ENCODE assay signal across 9 mouse cellular contexts in genomic region chr1:150933616-150934015, GRCm38 (mm10). TPM values are rescaled to one million over a fixed set of nuclear protein-coding genes. Genes with fewer than 3 reads are reported as not detected.
DNase-seq lines count a peak whose midpoint lies in the region; ATAC-seq lines count a peak whose summit lies in the region.
"Had no signal": no experiment of that assay in that cellular context is flagged by ENCODE, and none has a peak within 500 bp of the region (broad histone marks: within the 10 kb centered on the region; RNA-seq: fewer than 3 reads in every experiment).

No protein-coding gene starts in this region.

- 32% methylated on average over 9 of the region's 9 CpGs for WGBS in heart, embryonic 16.5 days
- WGBS in stomach, embryonic 16.5 days, result 35% methylated on average over 9 of the region's 9 CpGs

- no peak overlapping the region for H3K9ac ChIP-seq in heart, embryonic 16.5 days (ENCODE audit: low read length)
- no peak overlapping the region for H3K9ac ChIP-seq in stomach, embryonic 16.5 days (ENCODE audit: low read length)

- intact Hi-C loops in left cerebral cortex, postnatal 4 days (cut with DNase I), result no loop called here

- ATAC-seq in heart, embryonic 16.5 days (replicated peaks; ENCODE audit: extremely low read depth, insufficient read depth, low FRiP score), result 0 out of 2 replicates have a peak, but pooled peaks have one; percentile 41
- ATAC-seq in stomach, embryonic 16.5 days (ENCODE audit: insufficient read depth, low FRiP score), result no peak

- H3K9me3 ChIP-seq in heart, embryonic 16.5 days (replicated peaks; ENCODE audit: control insufficient read depth, low read length), result no peaks in the 10 kb centered on the region
- no peaks in the 10 kb centered on the region for H3K9me3 ChIP-seq in stomach, embryonic 16.5 days (replicated peaks; ENCODE audit: control insufficient read depth, low read length)

- H3K36me3 ChIP-seq in heart, embryonic 16.5 days (ENCODE audit: control insufficient read depth, insufficient read depth), result no peaks in the 10 kb centered on the region
- no peaks in the 10 kb centered on the region for H3K36me3 ChIP-seq in stomach, embryonic 16.5 days (ENCODE audit: control insufficient read depth, insufficient read depth, low read length)

- H3K4me2 ChIP-seq in heart, embryonic 16.5 days (ENCODE audit: low read depth, low read length), result peak overlapping the region; percentile 40
- peak overlapping the region; percentile 38 for H3K4me2 ChIP-seq in stomach, embryonic 16.5 days (ENCODE audit: low read depth, low read length)

- peak; percentile 5 for DNase-seq in ovary, postnatal 36 days (ENCODE audit: low spot score)
- no peak for DNase-seq in ovary, adult 18-20 months (ENCODE audit: low spot score)
- DNase-seq in left cerebral cortex, postnatal 4 days, result peak; percentile 17
- no peak for DNase-seq in kidney, adult 9 months
- no peak for DNase-seq in kidney, postnatal 36 days
- DNase-seq in ovary, postnatal 14 days (ENCODE audit: low spot score), result no peak

- H3K27me3 ChIP-seq in heart, embryonic 16.5 days (ENCODE audit: control insufficient read depth, insufficient read depth, low read length), result no peaks in the 10 kb centered on the region
- no peaks in the 10 kb centered on the region for H3K27me3 ChIP-seq in stomach, embryonic 16.5 days (ENCODE audit: control insufficient read depth, insufficient read depth, low read length)

- H3K4me1 ChIP-seq in heart, embryonic 16.5 days (ENCODE audit: control insufficient read depth, insufficient read depth, low read length), result peaks cover 7% of the 10 kb centered on the region; the same call in 1 of the 2 replicates
- H3K4me1 ChIP-seq in stomach, embryonic 16.5 days (ENCODE audit: control insufficient read depth, insufficient read depth, low read length), result peaks cover 3% of the 10 kb centered on the region

- H3K4me3 ChIP-seq in heart, embryonic 16.5 days (ENCODE audit: low read length), result peak overlapping the region; percentile 3; the same call in 1 of the 2 replicates
- H3K4me3 ChIP-seq in stomach, embryonic 16.5 days (replicated peaks; ENCODE audit: low read length), result peak overlapping the region; percentile 15
- H3K4me3 ChIP-seq: myocyte had no signal

- no peak overlapping the region for H3K27ac ChIP-seq in heart, embryonic 16.5 days (ENCODE audit: low read length)
- H3K27ac ChIP-seq in stomach, embryonic 16.5 days (ENCODE audit: low read length), result 0 out of 2 replicates have a peak overlapping the region, but pooled peaks have one; percentile 18

RNA-seq across cellular contexts. Expression of gene Hmcn1, which starts 59.6 kb away (rescaled TPM):
- polyA plus RNA-seq in heart, embryonic 16.5 days (2015; fragmentation: Nextera tagmentation; extraction: Ambion mirVana), result 18.1 and 20.7 TPM in 2 replicates
- 1 to 10 TPM; 4.1 to 4.4 TPM for total RNA-seq in left cerebral cortex, postnatal 4 days (2021)
- 11.8 and 13.6 TPM in 2 replicates for polyA plus RNA-seq in stomach, embryonic 16.5 days (2015; fragmentation: Nextera tagmentation; extraction: Ambion mirVana)

Comparison
In these comparisons a context has a peak if more than half of its experiments do, and no peak if none do; other contexts are left out.
1. DNase-seq: peak in ovary, postnatal 36 days (single experiment) and left cerebral cortex, postnatal 4 days (single experiment); none in ovary, adult 18-20 months (single experiment), kidney, adult 9 months (single experiment), kidney, postnatal 36 days (0 of 2) and ovary, postnatal 14 days (single experiment).